Mouse (Mus musculus) retina, adult 2 months (tissue): ENCODE data around the gene Cxcl15.

Experiments used
- DNase-seq: peaks from one replicate; pipeline ENCODE4 v3.0.0-alpha.2; 2012; ENCODE audit warnings: low read depth, low spot score

Gene Cxcl15

GRCm38 (mm10) chr5:90794195-90794625, at the start of gene Cxcl15:
Gene Cxcl15 (plus strand): TSS chr5:90794534.
- DNase-seq: no peak

- no peak for DNase-seq
Observed at GRCm38 (mm10) chr5:90753934-90754333, 40.4 kb upstream of the Cxcl15 start.

- no peak for DNase-seq
Observed at GRCm38 (mm10) chr5:90758020-90758605, 36.2 kb upstream of the Cxcl15 start.

DNA sequence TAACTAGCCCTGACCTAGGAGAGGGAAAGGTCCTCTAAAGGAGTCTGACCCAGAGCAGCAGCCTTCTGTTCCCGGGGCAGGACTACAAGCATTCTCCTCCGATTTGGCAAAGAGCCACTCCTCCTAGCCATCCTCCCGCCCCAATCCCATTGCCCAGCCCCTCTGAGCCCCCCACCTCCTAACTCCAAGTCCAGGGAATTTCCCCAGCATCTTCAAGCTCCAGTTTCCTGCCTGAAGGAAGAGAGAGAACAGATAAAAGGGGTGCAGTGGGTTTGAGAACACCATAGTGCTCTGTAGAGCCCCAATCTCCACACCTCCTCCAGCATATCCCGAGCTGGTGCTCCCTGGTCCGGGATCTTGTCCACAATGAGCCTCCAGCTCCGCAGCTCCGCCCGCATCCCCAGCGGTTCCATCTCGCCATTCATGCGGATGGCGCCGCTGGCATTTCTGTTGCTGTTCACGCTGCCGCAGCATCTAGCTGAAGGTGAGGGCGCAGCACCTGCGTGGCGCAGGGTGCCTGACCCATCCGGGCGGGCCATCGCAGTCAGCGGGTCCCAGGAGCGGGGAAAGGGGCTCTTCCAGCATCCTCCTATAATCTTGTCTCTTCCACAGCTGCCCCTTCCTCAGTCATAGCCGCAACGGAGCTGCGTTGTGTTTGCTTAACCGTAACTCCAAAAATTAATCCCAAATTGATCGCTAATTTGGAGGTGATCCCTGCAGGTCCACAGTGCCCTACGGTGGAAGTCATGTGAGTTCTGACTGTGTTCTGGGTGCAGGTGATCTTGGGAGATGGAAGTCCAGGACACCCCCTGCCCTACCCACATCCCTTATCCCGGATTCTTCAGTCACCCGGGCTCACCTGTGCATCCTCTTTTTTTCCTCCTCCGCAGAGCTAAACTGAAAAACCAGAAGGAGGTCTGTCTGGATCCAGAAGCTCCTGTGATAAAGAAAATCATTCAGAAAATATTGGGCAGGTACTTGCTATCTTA, 35.0 kb upstream of the Cxcl15 start, which contains the start of gene Cxcl5:
Cxcl5 (plus strand) TSS at position 284 of the 989 bp plus-strand sequence.
- DNase-seq: no peak

DNA sequence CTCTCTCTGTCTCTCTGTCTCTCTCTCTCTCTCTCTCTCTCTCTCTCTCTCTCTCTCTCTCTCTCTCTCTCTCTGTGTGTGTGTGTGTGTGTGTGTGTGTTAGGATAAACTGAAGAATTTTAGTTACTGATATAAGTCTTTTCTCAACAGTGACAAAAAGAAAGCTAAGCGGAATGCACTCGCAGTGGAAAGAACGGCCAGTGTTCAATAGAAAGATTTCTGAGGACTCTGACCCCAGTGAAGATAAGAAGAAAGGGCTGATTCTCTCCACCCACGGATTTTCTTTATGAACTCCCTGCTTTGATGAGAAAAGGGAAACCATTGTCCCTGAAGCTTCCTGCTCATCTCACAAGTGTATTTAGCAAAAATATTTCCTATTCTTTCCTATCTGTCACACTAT, 34.0 kb upstream of the Cxcl15 start:
- no peak for DNase-seq

DNA sequence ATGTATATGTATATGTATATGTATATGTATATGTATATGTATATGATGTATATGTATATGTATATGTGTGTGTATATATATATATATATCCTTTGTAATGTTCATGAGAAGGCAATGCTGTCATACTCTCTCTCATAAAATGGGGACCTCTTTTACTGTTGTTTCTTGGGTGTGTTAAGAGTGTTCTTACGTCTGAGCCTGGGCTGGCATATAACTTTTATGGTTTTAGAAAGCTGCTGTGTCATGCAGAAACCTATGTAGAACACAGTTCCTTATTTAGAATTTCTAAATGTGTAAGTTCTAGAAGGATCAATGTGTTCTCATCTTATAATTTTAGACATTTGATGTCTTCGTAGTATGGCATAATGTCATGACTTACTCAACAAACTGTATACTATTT, 33.5 kb upstream of the Cxcl15 start:
- no peak for DNase-seq

- no peak for DNase-seq
Observed at GRCm38 (mm10) chr5:90761834-90762233, 32.5 kb upstream of the Cxcl15 start.

- no peak for DNase-seq
Observed at GRCm38 (mm10) chr5:90763912-90764665, 30.2 kb upstream of the Cxcl15 start.

DNA sequence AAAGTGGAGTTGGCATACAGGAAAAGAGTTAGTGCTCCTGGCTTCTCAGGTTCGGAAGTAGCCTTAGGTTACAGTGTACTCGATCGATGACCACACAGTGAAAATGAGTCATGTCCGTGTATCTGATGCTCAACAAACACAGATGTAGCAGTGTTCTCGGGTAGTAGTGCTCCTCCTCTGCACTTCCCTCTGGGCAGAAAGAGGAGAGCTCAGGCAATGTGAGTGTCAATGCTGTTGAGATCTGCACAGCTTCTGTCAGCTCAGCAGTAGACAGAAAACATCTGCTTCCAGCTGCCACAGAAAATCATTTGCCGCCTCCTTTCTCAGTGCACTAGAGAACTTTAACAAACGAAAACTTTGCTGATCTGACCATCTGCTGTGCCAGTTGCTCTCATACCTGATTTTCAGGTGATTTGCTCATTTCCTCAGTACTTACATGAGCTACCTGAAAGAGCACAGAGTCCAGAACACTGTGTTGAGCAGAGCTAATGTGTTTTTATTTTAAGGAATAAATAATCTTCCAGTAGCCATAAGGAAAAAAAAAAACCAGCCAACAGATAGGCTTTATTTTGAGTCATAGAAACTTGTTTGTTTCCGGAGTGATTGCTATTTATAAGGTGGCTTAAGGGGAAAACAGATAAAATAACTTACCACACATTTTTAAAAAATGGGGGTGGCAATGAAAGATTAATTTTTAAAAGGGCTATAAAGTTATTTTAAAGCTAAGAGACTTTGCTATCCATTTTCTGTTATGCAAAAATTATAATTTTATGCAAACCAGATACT, 28.3 kb upstream of the Cxcl15 start:
- no peak for DNase-seq

- no peak for DNase-seq
Observed at GRCm38 (mm10) chr5:90768218-90768617, 26.1 kb upstream of the Cxcl15 start, which contains the start of gene Ppbp. Gene Ppbp (plus strand): TSS chr5:90768518.

DNA sequence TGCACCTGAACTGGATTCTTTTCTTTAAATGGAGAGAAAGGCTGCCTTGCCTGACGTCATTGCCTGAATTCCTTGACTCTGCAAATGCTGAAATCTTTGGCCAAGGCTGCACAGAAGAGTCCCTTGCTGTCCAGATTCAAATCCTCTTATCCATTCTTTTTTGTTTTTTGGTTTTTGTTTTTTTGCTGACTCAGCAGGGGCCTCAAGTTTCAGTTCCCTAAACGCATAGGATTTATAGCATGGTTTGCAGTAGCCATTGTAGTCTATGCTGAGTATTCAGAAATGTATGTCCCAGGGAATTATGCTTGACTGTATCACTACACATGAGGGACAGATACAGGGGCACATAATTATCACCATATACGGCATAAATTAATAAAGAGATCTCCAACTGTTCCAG, 23.0 kb upstream of the Cxcl15 start:
- DNase-seq: no peak

DNA sequence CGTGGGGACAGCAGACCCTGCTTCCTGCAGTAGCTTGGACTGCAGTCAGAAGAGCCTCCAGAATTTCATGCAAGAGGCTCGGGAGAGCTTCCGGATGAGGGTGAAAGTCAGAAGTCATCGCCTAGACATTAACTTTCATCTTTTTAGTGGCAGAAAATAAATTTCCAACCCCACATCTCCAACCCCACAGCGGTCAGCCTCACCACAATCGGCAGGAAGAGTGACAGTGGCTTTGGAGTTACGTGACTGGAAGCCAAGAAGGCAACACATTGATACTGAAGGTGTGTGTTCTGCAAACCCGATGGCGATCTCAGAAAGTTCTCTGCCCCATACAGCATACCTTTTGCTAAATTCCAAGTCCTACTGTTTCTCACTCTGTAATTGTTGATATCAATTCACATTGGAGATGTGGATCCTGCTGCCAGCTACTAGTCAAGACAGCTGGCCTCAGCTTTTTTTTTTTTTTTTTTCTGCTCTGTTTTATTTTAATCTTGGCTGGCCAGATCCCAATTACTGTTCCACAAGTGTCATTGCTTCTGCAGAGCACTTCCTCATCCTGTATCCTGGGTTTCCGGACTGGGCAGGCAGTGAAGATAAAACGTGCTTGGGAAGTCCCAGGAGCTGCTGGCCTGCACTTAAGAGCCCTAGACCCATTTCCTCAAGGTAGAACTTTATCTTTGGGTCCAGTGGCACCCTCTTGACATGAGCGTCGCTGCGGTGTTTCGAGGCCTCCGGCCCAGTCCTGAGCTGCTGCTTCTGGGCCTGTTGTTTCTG, 22.3 kb upstream of the Cxcl15 start, which contains the start of gene Pf4:
Pf4 (plus strand) TSS at position 556 of the 774 bp plus-strand sequence.
- DNase-seq: no peak

DNA sequence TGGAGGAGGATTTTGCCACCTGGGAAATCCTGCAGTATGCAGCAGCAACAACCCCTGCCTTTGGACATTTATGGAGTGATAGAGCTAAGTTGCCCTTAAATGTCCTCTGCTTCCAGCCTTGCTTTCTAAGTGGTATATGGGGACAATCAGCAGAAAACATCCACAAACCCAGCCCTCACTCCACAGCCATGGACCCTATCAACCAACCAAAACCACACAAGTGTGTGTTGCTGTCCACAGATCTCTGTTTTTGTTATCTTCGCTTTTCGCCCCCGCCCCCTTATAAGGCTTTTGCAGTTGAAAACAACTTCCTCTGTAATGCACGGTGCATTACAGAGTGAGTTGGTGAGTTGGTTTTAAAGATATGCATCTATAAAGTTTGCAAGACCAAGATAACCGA, 18.8 kb upstream of the Cxcl15 start:
- DNase-seq: no peak

- DNase-seq: no peak
Observed at GRCm38 (mm10) chr5:90777621-90778020, 16.7 kb upstream of the Cxcl15 start.

- DNase-seq: no peak
Observed at GRCm38 (mm10) chr5:90778856-90779255, 15.5 kb upstream of the Cxcl15 start.

- DNase-seq: no peak
Observed at GRCm38 (mm10) chr5:90783697-90784096, 10.6 kb upstream of the Cxcl15 start.

GRCm38 (mm10) chr5:90785659-90786588, 8.4 kb upstream of the Cxcl15 start, which contains the start of gene Cxcl3:
Gene Cxcl3 (plus strand): TSS chr5:90786103.
- peak; percentile 3 for DNase-seq

GRCm38 (mm10) chr5:90788114-90788513, 6.2 kb upstream of the Cxcl15 start:
- DNase-seq: no peak
